Mouse (Mus musculus): ENCODE measurements at regions not wholly inside any gene's neighbourhood (a gene's known extent, or its start where the extent isn't known, plus 50 kb on each side); places are given as distances from the start of the nearest gene placed in this dataset.

- ATAC-seq (replicated peaks in 1 of 2; ENCODE audit: insufficient read depth in 1 of 2, low FRiP score in 2 of 2, low TSS enrichment in 1 of 2, low read depth in 1 of 2, poor library complexity in 2 of 2, severe bottlenecking in 2 of 2), result no peak
Observed at GRCm38 (mm10) chr2:64706646-64707177, 318.1 kb downstream of the Grb14 start.

- no peak for ATAC-seq (replicated peaks in 1 of 2; ENCODE audit: insufficient read depth in 1 of 2, low FRiP score in 2 of 2, low TSS enrichment in 1 of 2, low read depth in 1 of 2, poor library complexity in 2 of 2, severe bottlenecking in 2 of 2)
Observed at GRCm38 (mm10) chr2:64695974-64696373, 328.8 kb downstream of the Grb14 start.

DNA sequence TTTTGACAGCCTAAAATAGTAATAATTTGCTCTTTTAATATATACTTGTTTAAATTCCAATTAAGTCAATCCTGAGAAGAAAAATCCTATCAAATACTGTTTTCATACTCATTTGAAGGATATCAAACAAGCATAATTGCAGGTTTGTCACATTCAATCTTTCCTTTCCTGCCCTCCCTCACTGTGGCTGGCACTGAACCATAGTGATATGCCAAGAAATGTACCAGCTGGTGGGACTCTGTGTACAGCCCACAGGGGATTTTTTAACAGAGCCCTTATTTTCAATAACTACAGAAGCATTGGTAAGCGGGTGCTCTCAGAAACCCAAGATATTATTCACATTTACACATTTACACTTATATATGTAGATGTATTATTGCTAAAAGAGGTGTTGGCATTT lies 333.3 kb downstream of the Grb14 start:
- ATAC-seq (replicated peaks in 1 of 2; ENCODE audit: insufficient read depth in 1 of 2, low FRiP score in 2 of 2, low TSS enrichment in 1 of 2, low read depth in 1 of 2, poor library complexity in 2 of 2, severe bottlenecking in 2 of 2), result no peak

DNA sequence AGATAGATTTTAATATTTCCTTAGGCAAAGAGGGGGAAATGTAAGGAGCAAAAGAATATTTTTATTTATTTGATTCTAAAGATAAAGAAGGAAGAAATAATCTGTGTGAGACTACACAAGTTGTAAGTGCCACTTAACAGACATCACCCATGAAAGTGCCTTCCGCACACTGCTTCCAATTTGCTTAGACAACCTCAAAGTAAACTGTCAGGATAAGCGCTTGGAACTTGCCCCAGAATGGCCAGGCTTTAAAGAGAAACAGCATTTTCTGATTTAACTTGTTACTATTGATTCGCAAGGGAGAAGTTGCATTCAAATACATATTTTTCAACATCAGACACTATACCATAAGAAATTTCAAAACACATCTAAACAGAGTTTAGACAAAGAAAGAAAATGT lies 333.8 kb downstream of the Grb14 start:
- ATAC-seq (replicated peaks in 1 of 2; ENCODE audit: insufficient read depth in 1 of 2, low FRiP score in 2 of 2, low TSS enrichment in 1 of 2, low read depth in 1 of 2, poor library complexity in 2 of 2, severe bottlenecking in 2 of 2), result no peak

DNA sequence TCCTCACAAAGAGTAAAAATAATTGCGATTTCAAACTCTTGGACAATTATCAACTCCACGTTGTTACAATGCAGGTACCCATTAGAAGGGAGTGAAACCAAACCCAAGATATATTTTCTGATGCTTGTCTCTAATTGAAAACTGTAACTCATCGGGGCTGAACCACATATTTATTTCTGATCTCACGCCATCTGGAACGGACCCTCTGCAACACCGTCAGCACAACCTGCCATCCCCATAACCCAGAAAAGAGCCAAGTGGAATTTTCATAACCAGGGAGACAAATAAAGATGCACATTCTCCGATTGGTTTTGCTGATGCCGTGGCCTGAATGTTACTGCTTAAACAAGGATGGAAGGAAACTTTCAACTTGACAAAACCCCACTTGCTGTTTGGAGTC lies 338.0 kb downstream of the Grb14 start:
- no peak for ATAC-seq (replicated peaks in 1 of 2; ENCODE audit: insufficient read depth in 1 of 2, low FRiP score in 2 of 2, low TSS enrichment in 1 of 2, low read depth in 1 of 2, poor library complexity in 2 of 2, severe bottlenecking in 2 of 2)

- no peak for ATAC-seq (replicated peaks in 1 of 2; ENCODE audit: insufficient read depth in 1 of 2, low FRiP score in 2 of 2, low TSS enrichment in 1 of 2, low read depth in 1 of 2, poor library complexity in 2 of 2, severe bottlenecking in 2 of 2)
Observed at GRCm38 (mm10) chr2:64649614-64650013, 375.2 kb downstream of the Grb14 start.

GRCm38 (mm10) chr2:64616931-64617330 lies 407.9 kb downstream of the Grb14 start:
- ATAC-seq (replicated peaks in 1 of 2; ENCODE audit: insufficient read depth in 1 of 2, low FRiP score in 2 of 2, low TSS enrichment in 1 of 2, low read depth in 1 of 2, poor library complexity in 2 of 2, severe bottlenecking in 2 of 2), result no peak

DNA sequence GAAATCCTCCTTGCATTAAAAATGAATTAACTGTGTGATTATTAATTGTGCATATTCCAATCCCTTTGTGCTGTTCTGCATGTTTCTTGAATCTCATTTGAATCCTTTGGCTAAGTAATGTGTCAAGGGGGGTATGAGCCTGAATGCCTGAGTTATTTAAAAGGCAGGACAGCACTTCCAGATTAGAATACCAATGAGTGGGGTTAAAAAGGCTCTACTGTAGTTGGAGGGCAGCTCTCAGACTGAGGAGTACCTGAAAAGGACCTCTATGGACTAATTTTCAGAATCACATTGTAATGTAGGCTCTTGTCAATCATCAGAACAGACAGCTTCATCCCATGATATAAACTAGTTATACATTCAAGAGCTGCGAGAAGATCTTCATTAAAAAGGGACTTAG lies 417.9 kb downstream of the Grb14 start:
- ATAC-seq (replicated peaks in 1 of 2; ENCODE audit: insufficient read depth in 1 of 2, low FRiP score in 2 of 2, low TSS enrichment in 1 of 2, low read depth in 1 of 2, poor library complexity in 2 of 2, severe bottlenecking in 2 of 2), result no peak

DNA sequence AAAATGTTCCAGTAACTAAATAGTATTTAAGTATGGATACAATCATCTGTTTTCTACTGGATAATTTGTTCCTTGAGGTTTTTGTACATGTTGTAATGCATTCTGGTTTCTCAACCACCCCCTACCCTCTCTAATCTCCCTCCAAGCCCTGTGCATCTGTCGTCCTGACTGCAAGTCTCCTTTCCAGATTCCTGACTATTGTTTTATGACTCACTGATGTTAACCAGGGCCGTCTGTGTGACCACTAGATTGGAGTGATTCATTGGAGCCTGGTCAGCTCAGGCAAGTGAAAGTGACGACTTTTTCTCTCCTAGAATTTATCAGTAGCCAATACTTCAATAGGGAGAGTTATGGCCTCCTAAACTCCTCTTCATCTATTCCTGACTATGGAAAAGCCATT lies 442.5 kb downstream of the Grb14 start:
- ATAC-seq (replicated peaks in 1 of 2; ENCODE audit: insufficient read depth in 1 of 2, low FRiP score in 2 of 2, low TSS enrichment in 1 of 2, low read depth in 1 of 2, poor library complexity in 2 of 2, severe bottlenecking in 2 of 2), result no peak

GRCm38 (mm10) chr2:64536032-64536431 lies 438.2 kb upstream of the Fign start:
- ATAC-seq (replicated peaks in 1 of 2; ENCODE audit: insufficient read depth in 1 of 2, low FRiP score in 2 of 2, low TSS enrichment in 1 of 2, low read depth in 1 of 2, poor library complexity in 2 of 2, severe bottlenecking in 2 of 2), result no peak

- ATAC-seq (replicated peaks in 1 of 2; ENCODE audit: insufficient read depth in 1 of 2, low FRiP score in 2 of 2, low TSS enrichment in 1 of 2, low read depth in 1 of 2, poor library complexity in 2 of 2, severe bottlenecking in 2 of 2), result no peak
Observed at GRCm38 (mm10) chr2:64535351-64535851, 437.6 kb upstream of the Fign start.

- no peak for ATAC-seq (replicated peaks in 1 of 2; ENCODE audit: insufficient read depth in 1 of 2, low FRiP score in 2 of 2, low TSS enrichment in 1 of 2, low read depth in 1 of 2, poor library complexity in 2 of 2, severe bottlenecking in 2 of 2)
Observed at GRCm38 (mm10) chr2:64534869-64535268, 437.0 kb upstream of the Fign start.

DNA sequence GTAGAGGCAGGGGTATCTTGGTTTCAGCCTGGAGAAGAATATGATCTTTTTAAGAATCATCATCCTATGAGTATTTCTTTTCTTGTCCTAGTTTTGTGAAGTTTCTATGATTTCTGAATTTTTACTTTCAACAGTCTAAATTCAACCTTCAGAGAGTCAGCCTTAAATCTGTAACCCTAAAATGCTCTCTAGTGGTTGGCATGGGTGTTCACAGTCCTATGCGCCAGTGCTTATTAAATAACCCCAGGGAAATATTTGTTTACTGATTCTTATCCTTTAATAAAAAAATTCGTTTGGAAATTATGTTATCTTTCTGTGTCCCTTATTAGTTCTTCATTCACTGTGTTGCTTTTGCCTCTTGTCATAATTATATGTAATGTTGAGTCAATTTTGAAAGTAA lies 436.5 kb upstream of the Fign start:
- no peak for ATAC-seq (replicated peaks in 1 of 2; ENCODE audit: insufficient read depth in 1 of 2, low FRiP score in 2 of 2, low TSS enrichment in 1 of 2, low read depth in 1 of 2, poor library complexity in 2 of 2, severe bottlenecking in 2 of 2)

GRCm38 (mm10) chr2:64522722-64523121 lies 424.9 kb upstream of the Fign start:
- no peak for ATAC-seq (replicated peaks in 1 of 2; ENCODE audit: insufficient read depth in 1 of 2, low FRiP score in 2 of 2, low TSS enrichment in 1 of 2, low read depth in 1 of 2, poor library complexity in 2 of 2, severe bottlenecking in 2 of 2)

- no peak for ATAC-seq (replicated peaks in 1 of 2; ENCODE audit: insufficient read depth in 1 of 2, low FRiP score in 2 of 2, low TSS enrichment in 1 of 2, low read depth in 1 of 2, poor library complexity in 2 of 2, severe bottlenecking in 2 of 2)
Observed at GRCm38 (mm10) chr2:64522233-64522632, 424.4 kb upstream of the Fign start.

- ATAC-seq (replicated peaks in 1 of 2; ENCODE audit: insufficient read depth in 1 of 2, low FRiP score in 2 of 2, low TSS enrichment in 1 of 2, low read depth in 1 of 2, poor library complexity in 2 of 2, severe bottlenecking in 2 of 2), result no peak
Observed at GRCm38 (mm10) chr2:64495725-64496124, 397.9 kb upstream of the Fign start.

DNA sequence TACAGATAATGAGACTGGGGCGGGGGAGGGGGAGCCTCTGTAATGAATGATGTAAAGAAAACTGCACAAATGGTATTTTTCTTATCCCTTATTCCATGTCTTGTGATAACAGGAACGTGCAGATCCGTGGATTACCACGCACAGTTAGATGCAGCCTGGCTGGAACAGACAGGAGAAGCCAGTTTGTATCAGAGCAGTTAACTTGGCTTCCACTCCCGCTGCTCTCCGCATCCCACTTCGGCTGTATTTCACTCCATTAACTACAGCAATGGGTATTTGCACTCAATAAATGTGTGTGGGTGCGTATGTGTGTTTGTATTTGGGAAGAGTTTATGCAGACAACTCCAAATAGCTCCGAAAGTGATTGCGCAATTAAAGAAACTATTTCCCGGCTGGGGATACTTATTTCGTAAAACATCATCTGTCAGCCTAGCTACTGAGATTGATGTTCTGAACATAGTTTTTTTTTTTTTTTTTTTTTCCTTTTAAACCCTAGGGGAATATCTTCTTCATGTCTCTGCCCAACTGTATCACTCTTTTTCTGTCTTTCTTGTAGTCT lies 368.7 kb upstream of the Fign start:
- ATAC-seq (replicated peaks in 1 of 2; ENCODE audit: insufficient read depth in 1 of 2, low FRiP score in 2 of 2, low TSS enrichment in 1 of 2, low read depth in 1 of 2, poor library complexity in 2 of 2, severe bottlenecking in 2 of 2), result no peak

GRCm38 (mm10) chr2:64462466-64463114 lies 364.8 kb upstream of the Fign start:
- no peak for ATAC-seq (replicated peaks in 1 of 2; ENCODE audit: insufficient read depth in 1 of 2, low FRiP score in 2 of 2, low TSS enrichment in 1 of 2, low read depth in 1 of 2, poor library complexity in 2 of 2, severe bottlenecking in 2 of 2)

DNA sequence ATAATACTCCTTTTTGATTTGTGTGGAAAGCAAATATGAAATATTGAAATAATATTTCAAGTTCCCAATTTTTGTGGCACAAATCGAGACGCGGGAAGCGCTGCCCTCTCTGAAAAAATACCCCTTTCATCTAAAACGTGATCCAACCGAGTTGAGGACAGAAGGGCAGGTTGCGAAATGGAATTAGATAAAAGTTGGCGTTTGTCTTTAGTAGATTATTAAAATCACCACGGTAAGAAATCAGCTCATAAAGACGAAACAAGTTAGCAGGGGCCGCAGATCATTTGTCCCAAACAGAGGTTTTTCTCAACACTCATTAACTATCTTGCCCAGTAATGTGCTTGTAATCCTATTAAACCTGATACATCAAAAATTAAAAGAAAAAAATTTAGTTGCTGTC lies 364.2 kb upstream of the Fign start:
- ATAC-seq (replicated peaks in 1 of 2; ENCODE audit: insufficient read depth in 1 of 2, low FRiP score in 2 of 2, low TSS enrichment in 1 of 2, low read depth in 1 of 2, poor library complexity in 2 of 2, severe bottlenecking in 2 of 2), result no peak
